7 mouse cellular contexts compared by ENCODE assay signal in the genomic region with DNA sequence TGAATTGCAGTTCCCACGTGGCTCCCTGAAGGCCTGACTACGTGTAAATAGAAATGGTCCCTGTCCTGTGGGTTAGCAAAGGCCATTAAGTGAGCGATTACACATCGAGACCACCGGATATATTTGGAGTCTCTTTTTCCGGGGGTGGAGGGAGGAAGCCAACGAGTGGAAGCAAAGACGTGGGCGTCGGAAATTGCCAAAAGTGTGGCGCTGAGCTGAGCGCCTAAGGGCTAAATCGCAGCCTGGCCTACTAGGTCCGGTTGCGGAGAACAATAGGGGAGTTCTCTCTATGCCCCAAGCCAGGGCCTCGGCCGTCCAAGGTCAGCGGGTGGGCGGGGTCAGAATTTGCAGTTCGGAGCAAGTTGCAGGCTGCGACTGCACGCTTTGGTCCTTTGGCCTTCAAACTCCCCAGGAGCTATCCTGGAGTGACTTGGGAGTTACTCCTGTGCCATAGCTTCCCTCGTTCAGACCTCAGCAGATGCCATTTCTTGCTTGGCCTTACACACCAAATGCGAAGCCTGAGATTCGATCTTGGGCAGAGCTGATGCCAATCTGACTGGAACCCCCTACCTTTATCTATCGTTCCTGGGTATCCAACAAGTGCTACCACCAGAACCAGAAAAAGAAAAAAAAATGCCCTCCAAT. TPM values are rescaled to one million over a fixed set of nuclear protein-coding genes. Genes with fewer than 3 reads are reported as not detected.
DNase-seq lines count a peak whose midpoint lies in the region; ATAC-seq lines count a peak whose summit lies in the region.

No protein-coding gene starts in this region.

- H3K27me3 ChIP-seq in megakaryocyte, embryonic 14.5 days (replicated peaks): peaks cover 88% of the 10 kb centered on the region
- H3K27me3 ChIP-seq in embryonic facial prominence, embryonic 15.5 days: peaks cover 39% of the 10 kb centered on the region
- H3K27me3 ChIP-seq in limb, embryonic 13.5 days: peaks cover 48% of the 10 kb centered on the region

- H3K9ac ChIP-seq in embryonic facial prominence, embryonic 15.5 days: no peak overlapping the region
- no peak overlapping the region for H3K9ac ChIP-seq in limb, embryonic 13.5 days

- peak overlapping the region; percentile 94 for H3K4me2 ChIP-seq in embryonic facial prominence, embryonic 15.5 days (replicated peaks)
- H3K4me2 ChIP-seq in limb, embryonic 13.5 days (replicated peaks): peak overlapping the region; percentile 87

- H3K36me3 ChIP-seq in megakaryocyte, embryonic 14.5 days (replicated peaks; ENCODE audit: low read length): no peaks in the 10 kb centered on the region
- no peaks in the 10 kb centered on the region for H3K36me3 ChIP-seq in embryonic facial prominence, embryonic 15.5 days
- no peaks in the 10 kb centered on the region for H3K36me3 ChIP-seq in limb, embryonic 13.5 days

- H3K9me3 ChIP-seq in megakaryocyte, embryonic 14.5 days: no peaks in the 10 kb centered on the region; the same call in 1 of the 2 replicates
- H3K9me3 ChIP-seq in embryonic facial prominence, embryonic 15.5 days (replicated peaks): no peaks in the 10 kb centered on the region
- no peaks in the 10 kb centered on the region for H3K9me3 ChIP-seq in limb, embryonic 13.5 days

- peaks cover 57% of the 10 kb centered on the region for H3K4me1 ChIP-seq in megakaryocyte, embryonic 14.5 days
- H3K4me1 ChIP-seq in embryonic facial prominence, embryonic 15.5 days: peaks cover 58% of the 10 kb centered on the region
- peaks cover 47% of the 10 kb centered on the region for H3K4me1 ChIP-seq in limb, embryonic 13.5 days

- H3K4me3 ChIP-seq in megakaryocyte, embryonic 14.5 days (replicated peaks): peak overlapping the region; percentile 69
- peak overlapping the region; percentile 37; the same call in 1 of the 2 replicates for H3K4me3 ChIP-seq in embryonic facial prominence, embryonic 15.5 days (replicated peaks)
- H3K4me3 ChIP-seq in limb, embryonic 13.5 days: peak overlapping the region; percentile 80

- DNase-seq in testis, postnatal 10 days (ENCODE audit: low spot score): peak; percentile 72
- no peak for DNase-seq in urinary bladder, postnatal 10 days (ENCODE audit: low spot score)

- H3K27ac ChIP-seq in embryonic facial prominence, embryonic 15.5 days (replicated peaks): no peak overlapping the region
- no peak overlapping the region for H3K27ac ChIP-seq in limb, embryonic 13.5 days

- WGBS in embryonic facial prominence, embryonic 15.5 days: 15% methylated on average over 26 of the region's 26 CpGs
- WGBS in limb, embryonic 13.5 days: 7% methylated on average over 26 of the region's 26 CpGs

- no peak for ATAC-seq in megakaryocyte, adult 5-6 weeks (ENCODE audit: poor library complexity, severe bottlenecking)
- no peak for ATAC-seq in embryonic facial prominence, embryonic 15.5 days (ENCODE audit: insufficient number of reproducible peaks, low FRiP score, low TSS enrichment, low read depth)
- no peak for ATAC-seq in limb, embryonic 13.5 days (ENCODE audit: low FRiP score, low read depth)
- ATAC-seq in erythroid progenitor cell, adult 5-6 weeks (replicated peaks; ENCODE audit: low FRiP score, poor library complexity, severe bottlenecking): no peak

RNA-seq across cellular contexts. Expression of gene Hs3st3b1, which starts 2.3 kb away (rescaled TPM):
- 0.32 TPM in 1 of 2 replicates, not detected in the other for polyA plus RNA-seq in megakaryocyte, embryonic 14.5 days (2012; ENCODE audit: insufficient read depth, low replicate concordance)
- total RNA-seq in megakaryocyte, adult 5-6 weeks (2015): 0.38 and 0.55 TPM in 2 replicates
- total RNA-seq in megakaryocyte, adult 5-6 weeks (2017): 0.59 and 0.77 TPM in 2 replicates
- polyA plus RNA-seq in embryonic facial prominence, embryonic 15.5 days (2015; fragmentation: Nextera tagmentation; extraction: Ambion mirVana): 11.6 and 13.1 TPM in 2 replicates
- 25.6 and 26.1 TPM in 2 replicates for polyA plus RNA-seq in limb, embryonic 13.5 days (2015; fragmentation: Nextera tagmentation; extraction: Ambion mirVana)
- not detected in 2 replicates for total RNA-seq in erythroid progenitor cell, adult 5-6 weeks (2015; ENCODE audit: low replicate concordance)
- 0.77 TPM in 1 of 2 replicates, not detected in the other for total RNA-seq in erythroid progenitor cell, adult 5-6 weeks (2017; ENCODE audit: low replicate concordance)
